Mouse (Mus musculus) kidney, embryonic 15.5 days (tissue): ENCODE measurements at regions not wholly inside any gene's neighbourhood (a gene's known extent, or its start where the extent isn't known, plus 50 kb on each side); places are given as distances from the start of the nearest gene placed in this dataset.

Experiments used
- ATAC-seq: fragments of 200-750 bp; cut with Nextera tagmentation; replicated peaks from 2 replicates; pipeline ENCODE4 v1.8.0; 2017; ENCODE audit warnings: moderate TSS enrichment; ENCODE audit not compliant: low FRiP score
- H3K27ac ChIP-seq: fragments of 300-500 bp; sonication (generic); 2 replicates; pipeline ENCODE4 v1.5.1; 2015; ENCODE audit warnings: mild to moderate bottlenecking, inconsistent platforms
- H3K27me3 ChIP-seq: fragments of 300-500 bp; sonication (generic); 2 replicates; pipeline ENCODE4 v1.6.1; 2015; ENCODE audit warnings: inconsistent platforms
- H3K36me3 ChIP-seq: fragments of 300-500 bp; sonication (generic); 2 replicates; pipeline ENCODE4 v1.6.1; 2015; ENCODE audit warnings: inconsistent platforms
- H3K4me1 ChIP-seq: fragments of 300-500 bp; sonication (generic); 2 replicates; pipeline ENCODE4 v1.6.1; 2015; ENCODE audit warnings: inconsistent platforms
- H3K4me2 ChIP-seq: fragments of 300-500 bp; sonication (generic); 2 replicates; pipeline ENCODE4 v1.6.1; 2015; ENCODE audit warnings: moderate library complexity, mild to moderate bottlenecking, inconsistent platforms
- H3K4me3 ChIP-seq: fragments of 300-500 bp; sonication (generic); replicated peaks from 2 replicates; pipeline ENCODE4 v1.5.1; 2015; ENCODE audit warnings: mild to moderate bottlenecking, inconsistent platforms
- H3K9ac ChIP-seq: fragments of 300-500 bp; sonication (generic); 2 replicates; pipeline ENCODE4 v1.6.1; 2015; ENCODE audit warnings: mild to moderate bottlenecking, inconsistent platforms
- H3K9me3 ChIP-seq: fragments of 300-500 bp; sonication (generic); replicated peaks from 2 replicates; pipeline ENCODE4 v1.6.1; 2016; ENCODE audit warnings: inconsistent platforms
- WGBS: fragments of 180-500 bp; shearing (Covaris S2); methylation state at CpG from one replicate; pipeline ENCODE4 v1.1.7; 2015; ENCODE audit warnings: mixed read lengths; 5-methylcytosine and 5-hydroxymethylcytosine counted together

DNA sequence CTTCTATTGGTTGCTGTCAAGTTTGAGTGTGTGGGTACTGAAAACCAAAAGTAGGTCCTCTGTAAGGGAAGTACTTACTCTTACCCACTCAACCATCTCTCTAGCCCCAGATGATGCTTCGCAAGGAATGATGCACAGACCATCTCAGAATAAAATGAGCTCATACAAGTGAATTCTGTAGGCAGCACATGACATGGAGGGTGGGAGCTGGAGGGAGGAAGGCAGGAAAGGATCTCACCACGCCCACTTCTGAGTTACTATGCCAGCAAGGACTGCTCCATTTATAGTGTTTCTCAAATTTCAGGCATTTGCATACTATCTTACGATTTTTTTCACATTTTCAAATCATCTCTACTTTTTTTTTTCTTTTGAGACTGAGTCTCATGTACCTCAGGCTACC is 273.8 kb upstream of the Rack1 start:
- WGBS: 76% methylated on average over 3 of the region's 3 CpGs

DNA sequence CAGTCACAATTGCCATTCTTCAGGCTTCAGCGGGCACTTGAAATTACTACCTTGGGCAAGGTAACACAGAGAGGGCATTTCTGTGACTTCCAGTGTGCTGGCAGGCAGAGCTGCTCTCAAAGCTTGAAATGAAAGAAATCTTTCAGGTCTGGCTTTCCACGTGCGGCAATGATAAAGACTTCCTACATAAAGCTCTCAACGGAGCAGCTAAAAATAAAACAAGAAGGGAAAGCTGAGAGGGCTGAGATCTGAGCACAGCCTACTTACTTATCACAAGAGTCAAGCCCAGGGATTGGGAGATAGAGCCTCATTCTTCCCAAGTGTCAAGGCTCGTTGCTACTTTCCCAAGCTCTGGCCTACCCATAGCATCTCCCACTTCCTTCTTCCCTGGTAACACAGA is 274.6 kb upstream of the Rack1 start:
- WGBS: 72% methylated on average over 5 of the region's 5 CpGs
- no peak for ATAC-seq

More for the DNA sequence above, 273.8 kb upstream of the Rack1 start:
- no peak overlapping the region for H3K4me3 ChIP-seq
- H3K9me3 ChIP-seq: no peaks in the 10 kb centered on the region
- H3K4me1 ChIP-seq: no peaks in the 10 kb centered on the region
- no peak for ATAC-seq
- no peak overlapping the region for H3K4me2 ChIP-seq
- no peaks in the 10 kb centered on the region for H3K36me3 ChIP-seq
- no peaks in the 10 kb centered on the region for H3K27me3 ChIP-seq
- no peak overlapping the region for H3K9ac ChIP-seq
- H3K27ac ChIP-seq: no peak overlapping the region

DNA sequence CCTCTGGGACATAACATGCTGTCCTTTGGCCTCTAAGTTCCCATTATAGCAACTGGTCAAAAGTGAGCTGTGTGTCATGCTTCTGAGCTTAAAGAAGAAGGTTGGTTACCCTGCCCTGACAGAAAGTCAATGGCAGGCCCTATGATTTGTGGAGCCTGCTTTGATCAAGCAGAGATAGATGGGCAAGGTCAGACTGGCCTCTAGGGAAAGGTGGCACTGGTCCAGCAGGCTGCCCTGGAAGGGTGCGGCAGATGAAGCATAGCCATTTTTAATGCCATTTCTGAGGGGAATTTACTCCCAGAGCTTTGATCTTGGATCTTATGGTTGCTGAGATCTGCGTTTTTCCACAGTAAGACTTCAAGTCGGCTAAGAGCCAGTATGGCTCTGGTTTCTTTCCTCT is 293.2 kb upstream of the Rack1 start:
- Histone ChIP-seq H3K4me3 (no peak overlapping the region), H3K9ac (no peak overlapping the region), H3K9me3 (no peaks in the 10 kb centered on the region), H3K36me3 (no peaks in the 10 kb centered on the region), H3K4me2 (no peak overlapping the region), H3K27me3 (no peaks in the 10 kb centered on the region), H3K4me1 (no peaks in the 10 kb centered on the region), H3K27ac (no peak overlapping the region)
- 55% methylated on average over 3 of the region's 3 CpGs for WGBS
- no peak for ATAC-seq

More for the DNA sequence above, 274.6 kb upstream of the Rack1 start:
- Histone ChIP-seq H3K4me3 (no peak overlapping the region), H3K9me3 (no peaks in the 10 kb centered on the region), H3K4me1 (no peaks in the 10 kb centered on the region), H3K9ac (no peak overlapping the region), H3K27ac (no peak overlapping the region), H3K27me3 (no peaks in the 10 kb centered on the region), H3K4me2 (no peak overlapping the region), H3K36me3 (no peaks in the 10 kb centered on the region)

DNA sequence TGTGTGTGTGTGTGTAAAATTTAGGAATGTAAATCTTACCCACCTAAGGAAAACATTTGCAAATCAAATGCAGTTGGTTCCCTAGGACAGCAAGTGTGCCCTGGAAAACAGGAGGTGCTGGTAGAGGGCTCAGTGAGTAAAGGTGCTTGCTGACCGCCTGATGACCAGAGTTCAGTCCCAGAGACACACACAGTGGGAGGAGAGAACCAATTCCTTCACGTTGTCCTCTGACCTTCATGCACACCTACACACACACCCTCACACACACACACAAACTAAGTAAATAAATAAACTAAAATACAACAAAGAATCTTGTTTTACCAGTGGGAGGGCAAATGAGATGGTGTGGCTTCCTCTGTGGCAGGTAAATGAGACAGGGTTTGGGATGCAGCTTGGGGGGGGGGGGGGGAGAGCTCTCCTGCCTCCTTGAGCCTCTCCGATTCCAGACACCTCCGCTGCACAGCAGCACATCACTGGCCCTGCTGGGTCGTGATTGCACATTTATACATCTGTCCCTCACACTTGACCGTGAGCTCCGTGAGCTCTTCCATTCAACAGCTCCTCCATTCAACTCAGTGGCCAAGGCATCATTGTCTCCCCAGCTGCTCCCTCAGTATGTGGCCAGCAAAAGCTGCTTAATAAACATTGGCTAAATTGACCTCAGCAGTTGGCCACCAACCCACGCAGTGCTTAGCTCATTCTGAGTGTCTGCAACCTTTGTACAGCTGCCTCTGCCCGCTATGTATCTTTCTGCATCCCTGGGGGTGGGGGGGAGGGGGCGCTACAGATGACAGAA is 297.9 kb upstream of the Rack1 start:
- H3K27ac ChIP-seq: no peak overlapping the region
- no peak for ATAC-seq
- WGBS: 61% methylated on average over 10 of the region's 10 CpGs
- no peaks in the 10 kb centered on the region for H3K4me1 ChIP-seq
- no peaks in the 10 kb centered on the region for H3K36me3 ChIP-seq
- no peak overlapping the region for H3K9ac ChIP-seq
- no peaks in the 10 kb centered on the region for H3K27me3 ChIP-seq
- H3K4me3 ChIP-seq: no peak overlapping the region
- H3K9me3 ChIP-seq: no peaks in the 10 kb centered on the region
- no peak overlapping the region for H3K4me2 ChIP-seq

DNA sequence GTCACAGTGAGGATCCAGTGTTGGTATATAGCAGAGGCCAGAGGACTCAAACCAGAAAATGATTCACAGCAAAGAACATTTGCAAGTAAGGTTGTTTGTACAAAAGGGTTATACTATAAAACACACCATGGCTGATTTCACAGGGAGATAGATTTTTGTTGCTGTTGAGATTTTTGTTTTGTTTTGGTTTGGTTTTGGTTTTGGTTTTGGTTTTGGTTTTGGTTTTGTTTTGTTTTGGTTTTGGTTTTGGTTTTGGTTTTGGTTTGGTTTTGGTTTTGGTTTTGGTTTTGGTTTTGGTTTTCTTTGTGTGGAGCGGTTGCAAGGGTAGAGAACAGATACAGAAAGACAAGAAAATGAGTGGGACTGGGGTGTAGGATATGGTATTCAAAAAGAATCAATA is 301.1 kb upstream of the Rack1 start:
- ATAC-seq: no peak
- 81% methylated on average over 1 of the region's 1 CpGs for WGBS
- Histone ChIP-seq H3K27me3 (no peaks in the 10 kb centered on the region), H3K4me3 (no peak overlapping the region), H3K9me3 (no peaks in the 10 kb centered on the region), H3K9ac (no peak overlapping the region), H3K36me3 (no peaks in the 10 kb centered on the region), H3K27ac (no peak overlapping the region), H3K4me2 (no peak overlapping the region), H3K4me1 (no peaks in the 10 kb centered on the region)

DNA sequence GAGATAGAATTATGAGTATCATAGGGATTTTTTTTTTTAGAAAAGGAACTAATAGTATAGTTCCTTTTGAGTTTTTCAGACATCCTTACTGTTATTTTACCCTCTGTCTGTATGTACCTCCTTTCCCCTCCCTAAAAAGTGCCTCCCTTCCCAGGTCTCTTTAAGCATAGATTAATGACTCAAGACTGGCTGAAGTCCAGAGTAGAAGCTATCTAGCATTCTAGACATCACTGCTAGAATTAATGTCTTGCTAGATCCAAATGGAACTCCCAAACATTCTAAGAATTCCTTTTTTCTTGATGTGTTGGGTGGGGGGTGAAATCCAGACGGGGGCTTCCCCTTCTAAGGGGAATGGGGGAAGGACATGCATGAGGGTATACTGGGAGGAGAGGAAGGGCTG is 311.8 kb upstream of the Rack1 start:
- WGBS: 59% methylated on average over 1 of the region's 1 CpGs
- ATAC-seq: no peak
- H3K27me3 ChIP-seq: no peaks in the 10 kb centered on the region
- H3K9me3 ChIP-seq: no peaks in the 10 kb centered on the region
- H3K36me3 ChIP-seq: no peaks in the 10 kb centered on the region
- no peak overlapping the region for H3K4me2 ChIP-seq
- no peak overlapping the region for H3K27ac ChIP-seq
- no peak overlapping the region for H3K9ac ChIP-seq
- no peaks in the 10 kb centered on the region for H3K4me1 ChIP-seq
- no peak overlapping the region for H3K4me3 ChIP-seq

DNA sequence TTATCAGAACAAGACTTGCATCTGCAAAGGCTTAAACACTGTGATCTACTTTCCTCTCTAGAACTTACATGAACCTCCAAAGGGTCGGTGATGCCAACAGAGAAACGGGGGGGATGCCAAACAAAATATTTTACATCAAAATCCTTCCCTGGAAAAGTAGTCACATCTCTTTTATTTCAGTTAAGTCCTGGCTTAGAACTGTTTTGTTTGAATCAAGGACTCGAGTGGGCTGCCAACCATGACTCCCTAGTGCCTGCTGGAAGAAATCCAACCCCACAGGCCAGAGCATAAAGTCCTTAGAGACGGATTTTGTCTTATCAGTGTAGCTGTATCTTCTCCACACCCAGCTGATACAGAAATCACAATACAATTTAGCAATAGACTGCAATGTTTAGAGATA is 336.1 kb upstream of the Rack1 start:
- no peak overlapping the region for H3K4me2 ChIP-seq
- H3K4me1 ChIP-seq: peaks cover 4% of the 10 kb centered on the region; the same call in 1 of the 2 replicates
- WGBS: 33% methylated on average over 4 of the region's 4 CpGs
- H3K27ac ChIP-seq: 0 out of 2 replicates have a peak overlapping the region, but pooled peaks have one; percentile 13
- H3K36me3 ChIP-seq: no peaks in the 10 kb centered on the region
- H3K9ac ChIP-seq: no peak overlapping the region
- H3K9me3 ChIP-seq: no peaks in the 10 kb centered on the region
- H3K27me3 ChIP-seq: no peaks in the 10 kb centered on the region
- ATAC-seq: no peak
- H3K4me3 ChIP-seq: no peak overlapping the region

DNA sequence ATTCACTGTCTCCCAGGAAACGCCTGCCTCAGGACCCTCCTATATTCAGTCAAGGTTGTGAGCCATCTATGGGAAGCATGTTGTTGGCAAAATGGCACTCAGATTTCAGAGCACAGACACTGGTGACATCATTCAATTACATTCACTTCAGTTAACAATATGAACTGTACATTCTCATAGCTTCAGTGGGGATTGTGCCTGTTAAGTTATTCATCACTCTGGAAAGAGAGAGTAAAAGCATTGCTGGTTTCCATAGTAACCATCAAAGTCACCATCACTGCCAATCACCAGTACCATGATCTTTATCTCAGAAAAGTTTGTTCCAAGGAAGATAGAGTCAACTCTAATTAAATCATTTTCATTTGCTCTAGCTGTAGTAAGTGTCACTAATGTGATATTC is 350.2 kb upstream of the Rack1 start:
- no peak overlapping the region for H3K27ac ChIP-seq
- H3K9ac ChIP-seq: no peak overlapping the region
- no peaks in the 10 kb centered on the region for H3K36me3 ChIP-seq
- no peak overlapping the region for H3K4me2 ChIP-seq
- H3K4me3 ChIP-seq: no peak overlapping the region
- 88% methylated on average over 1 of the region's 1 CpGs for WGBS
- H3K9me3 ChIP-seq: no peaks in the 10 kb centered on the region
- no peak for ATAC-seq
- no peaks in the 10 kb centered on the region for H3K27me3 ChIP-seq
- H3K4me1 ChIP-seq: no peaks in the 10 kb centered on the region

DNA sequence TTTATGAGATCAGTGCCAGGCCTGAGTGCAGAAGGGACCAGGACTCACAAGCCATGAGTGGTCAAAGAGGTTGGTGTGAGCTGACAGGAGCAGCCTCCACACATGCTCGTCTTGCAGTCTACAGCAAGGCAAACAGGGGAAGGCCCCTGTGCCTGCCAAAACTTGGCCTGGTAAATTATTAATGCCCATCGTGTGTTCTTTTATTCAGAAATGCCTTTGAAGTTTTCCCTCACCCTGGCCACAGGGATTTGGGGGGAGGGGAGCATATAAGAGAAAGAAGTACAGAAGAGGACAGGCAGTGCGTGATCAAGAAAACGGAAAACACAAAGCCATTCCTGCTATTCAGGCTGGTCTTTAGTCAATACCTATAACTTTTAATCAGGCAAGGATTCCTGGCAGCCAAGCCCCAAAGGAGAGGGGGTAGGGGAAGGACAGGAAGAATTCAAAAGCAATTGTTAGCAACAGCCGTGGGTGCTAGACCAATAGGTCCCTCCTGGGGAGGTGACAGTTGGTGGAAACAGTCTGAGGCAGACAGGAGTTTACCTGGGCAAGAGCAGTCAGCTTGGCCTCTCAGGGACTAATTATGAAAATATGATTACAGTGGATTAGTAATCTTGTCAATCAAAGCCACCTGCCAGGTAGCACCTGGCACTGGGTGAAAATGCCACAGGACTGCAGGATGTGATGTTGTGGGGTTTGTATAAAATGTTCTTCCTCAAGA is 357.4 kb upstream of the Rack1 start:
- peak; percentile 71 for ATAC-seq
- Histone ChIP-seq H3K36me3 (no peaks in the 10 kb centered on the region), H3K9me3 (no peaks in the 10 kb centered on the region)

DNA sequence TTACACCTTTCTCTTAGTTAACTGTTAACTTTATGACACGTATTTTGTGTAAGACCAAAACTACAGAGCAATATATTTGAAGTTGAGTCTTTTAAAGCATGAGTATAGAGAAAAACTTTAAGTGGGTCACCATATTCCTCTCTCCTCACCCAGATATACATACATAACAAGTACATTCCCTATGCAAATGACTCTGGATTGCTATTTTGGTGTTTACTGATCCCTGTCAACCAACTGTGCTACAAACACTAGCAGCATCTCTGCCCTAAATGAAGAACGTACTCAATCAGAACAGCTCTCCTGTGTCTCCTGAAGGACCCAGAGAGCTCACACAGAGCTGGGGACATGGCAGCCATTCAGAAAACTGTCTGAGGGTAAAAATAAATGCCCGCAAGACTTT is 363.4 kb upstream of the Rack1 start:
- 87% methylated on average over 3 of the region's 3 CpGs for WGBS
- no peaks in the 10 kb centered on the region for H3K9me3 ChIP-seq
- no peaks in the 10 kb centered on the region for H3K36me3 ChIP-seq
- no peaks in the 10 kb centered on the region for H3K27me3 ChIP-seq
- ATAC-seq: no peak
- H3K27ac ChIP-seq: no peak overlapping the region
- H3K4me2 ChIP-seq: no peak overlapping the region
- no peaks in the 10 kb centered on the region for H3K4me1 ChIP-seq
- no peak overlapping the region for H3K9ac ChIP-seq
- H3K4me3 ChIP-seq: no peak overlapping the region

More for the DNA sequence above, 357.4 kb upstream of the Rack1 start:
- Histone ChIP-seq H3K4me3 (no peak overlapping the region), H3K27ac (no peak overlapping the region), H3K27me3 (no peaks in the 10 kb centered on the region), H3K4me1 (no peaks in the 10 kb centered on the region; the same call in 1 of the 2 replicates), H3K4me2 (no peak overlapping the region), H3K9ac (no peak overlapping the region)
- 49% methylated on average over 5 of the region's 5 CpGs for WGBS

DNA sequence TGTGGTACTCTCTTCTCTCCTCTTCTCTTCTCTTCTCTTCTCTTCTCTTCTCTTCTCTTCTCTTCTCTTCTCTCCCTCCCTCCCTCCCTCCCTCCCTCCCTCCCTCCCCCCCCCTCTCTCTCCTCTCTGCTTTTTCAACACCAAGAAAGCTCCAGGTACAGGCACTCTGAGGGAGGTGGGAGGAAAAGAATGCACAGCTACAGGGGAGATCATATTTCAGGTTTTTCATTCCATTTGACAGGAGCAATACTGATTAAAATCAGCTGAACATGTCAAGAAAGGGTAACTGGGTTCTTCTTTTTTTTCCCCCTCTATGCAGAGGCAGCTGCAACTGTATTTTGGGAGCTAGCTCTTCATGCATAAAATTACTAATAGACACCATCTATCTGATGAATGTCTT is 368.8 kb upstream of the Rack1 start:
- H3K36me3 ChIP-seq: no peaks in the 10 kb centered on the region
- no peak overlapping the region for H3K9ac ChIP-seq
- H3K9me3 ChIP-seq: no peaks in the 10 kb centered on the region
- H3K4me2 ChIP-seq: no peak overlapping the region
- 0 out of 2 replicates have a peak, but pooled peaks cover 2% of the 10 kb centered on the region for H3K4me1 ChIP-seq
- no peak overlapping the region for H3K4me3 ChIP-seq
- no peak overlapping the region for H3K27ac ChIP-seq
- H3K27me3 ChIP-seq: no peaks in the 10 kb centered on the region
- ATAC-seq: peak; percentile 71; the same call in 1 of the 2 replicates

DNA sequence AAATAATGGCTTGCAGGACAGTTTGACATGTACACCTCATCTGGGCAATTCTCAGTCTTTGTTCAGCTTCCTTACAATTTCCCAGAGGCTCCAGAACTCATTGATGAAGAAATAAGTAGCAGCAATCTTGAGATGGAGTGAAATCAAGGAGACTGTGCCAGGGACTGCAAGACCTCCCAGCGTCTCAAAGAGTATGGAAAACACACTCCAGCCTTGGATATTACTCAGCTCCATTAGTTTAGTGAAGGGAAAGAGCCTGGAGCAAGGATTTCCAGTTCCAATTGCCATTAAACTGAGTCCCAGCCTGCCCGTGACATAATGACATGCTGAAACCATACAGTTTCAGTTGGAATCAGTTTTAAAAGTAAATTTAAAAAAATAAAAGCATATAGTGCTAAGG is 372.7 kb upstream of the Rack1 start:
- ATAC-seq: no peak
- 53% methylated on average over 2 of the region's 2 CpGs for WGBS
- Histone ChIP-seq H3K4me3 (no peak overlapping the region), H3K9me3 (no peaks in the 10 kb centered on the region), H3K4me1 (0 out of 2 replicates have a peak, but pooled peaks cover 2% of the 10 kb centered on the region), H3K36me3 (no peaks in the 10 kb centered on the region), H3K9ac (no peak overlapping the region), H3K27me3 (no peaks in the 10 kb centered on the region), H3K4me2 (no peak overlapping the region), H3K27ac (no peak overlapping the region)
